Mouse (Mus musculus) ES-E14 (cell line): ENCODE data around the gene Ptpdc1. TPM values are rescaled to one million over a fixed set of nuclear protein-coding genes. Genes with fewer than 3 reads are reported as not detected.

Source experiments
- DNase-seq: peaks from one replicate; pipeline ENCODE4 v3.0.0-alpha.2; 2013; ENCODE audit warnings: low read depth, low spot score
- H3K27ac ChIP-seq: 2 replicates; pipeline ENCODE4 v1.5.1; 2012; ENCODE audit warnings: low read depth, mild to moderate bottlenecking, low read length, moderate library complexity, mixed read lengths; ENCODE audit not compliant: poor library complexity, insufficient read depth, severe bottlenecking
- H3K36me3 ChIP-seq: 2 replicates; pipeline ENCODE4 v1.6.1; 2012; ENCODE audit warnings: mild to moderate bottlenecking, low read length, moderate library complexity, mixed read lengths; ENCODE audit not compliant: control insufficient read depth, poor library complexity, insufficient read depth, severe bottlenecking
- H3K4me1 ChIP-seq, 2 experiments: fragments of 150-350 bp in 1 of 2; sonication (generic) in 1 of 2; 2 replicates each; pipeline ENCODE4 v1.6.1; 2012; ENCODE audit warnings: low read length in 2 of 2, mild to moderate bottlenecking in 1 of 2, mixed read lengths in 1 of 2; ENCODE audit not compliant: control insufficient read depth in 2 of 2, insufficient read depth in 2 of 2, poor library complexity in 1 of 2
- H3K4me3 ChIP-seq, 2 experiments: fragments of 150-350 bp in 1 of 2; sonication (generic) in 1 of 2; 2 replicates each; pipeline ENCODE4 v1.5.1; 2012; ENCODE audit warnings: low read length in 2 of 2, low read depth in 1 of 2, mild to moderate bottlenecking in 1 of 2, mixed read lengths in 1 of 2; ENCODE audit not compliant: insufficient read depth in 1 of 2, poor library complexity in 1 of 2, severe bottlenecking in 1 of 2
- H3K9ac ChIP-seq: 2 replicates; pipeline ENCODE4 v1.6.1; 2012; ENCODE audit warnings: low read depth, mild to moderate bottlenecking, low read length, mixed read lengths; ENCODE audit not compliant: poor library complexity, insufficient read depth, severe bottlenecking
- H3K9me3 ChIP-seq: fragments of 150-350 bp; sonication (generic); 2 replicates; pipeline ENCODE4 v1.6.1; 2012; ENCODE audit warnings: low read depth, mild to moderate bottlenecking, low read length; ENCODE audit not compliant: control insufficient read depth, insufficient read depth
- CHD2 ChIP-seq: IDR thresholded peaks from 2 replicates; pipeline ENCODE4 v1.6.1; 2014; ENCODE audit warnings: mild to moderate bottlenecking, low read depth, low read length, inconsistent platforms
- HCFC1 ChIP-seq: IDR thresholded peaks from 2 replicates; pipeline ENCODE4 v1.6.1; 2012; ENCODE audit warnings: low read length, inconsistent platforms, borderline replicate concordance; ENCODE audit not compliant: insufficient read depth
- MAFK ChIP-seq: IDR thresholded peaks from 2 replicates; pipeline ENCODE4 v1.6.1; 2014; ENCODE audit warnings: mild to moderate bottlenecking, low read depth, low read length, inconsistent platforms; ENCODE audit not compliant: insufficient read depth
- ZC3H11A ChIP-seq: IDR thresholded peaks from 2 replicates; pipeline ENCODE4 v1.6.1; 2012; ENCODE audit warnings: low read depth, mild to moderate bottlenecking, inconsistent platforms, low read length, borderline replicate concordance
- ZNF384 ChIP-seq: IDR thresholded peaks from 2 replicates; pipeline ENCODE4 v1.6.1; 2012; ENCODE audit warnings: low read depth, low read length, inconsistent platforms
- in situ Hi-C, 2 experiments: fragments of 600-800 bp; cut with MboI; formaldehyde crosslinking; loops; one replicate each; pipeline ENCODE4 v1.15.1; 2025; ENCODE audit warnings: low sequenced_read_pairs in 2 of 2, inconsistent platforms in 1 of 2; ENCODE audit not compliant: unreplicated experiment in 2 of 2
- total RNA-seq: library from RNA; depleted of rRNA; stranded (reverse); fragments of 300-350 nt; gene quantifications from 2 replicates; pipeline ENCODE4 v1.2.3, GENCODE M21; 2012; rRNA removed

Ptpdc1 gene
- 5.2 and 6.4 TPM in 2 replicates for total RNA-seq

DNA sequence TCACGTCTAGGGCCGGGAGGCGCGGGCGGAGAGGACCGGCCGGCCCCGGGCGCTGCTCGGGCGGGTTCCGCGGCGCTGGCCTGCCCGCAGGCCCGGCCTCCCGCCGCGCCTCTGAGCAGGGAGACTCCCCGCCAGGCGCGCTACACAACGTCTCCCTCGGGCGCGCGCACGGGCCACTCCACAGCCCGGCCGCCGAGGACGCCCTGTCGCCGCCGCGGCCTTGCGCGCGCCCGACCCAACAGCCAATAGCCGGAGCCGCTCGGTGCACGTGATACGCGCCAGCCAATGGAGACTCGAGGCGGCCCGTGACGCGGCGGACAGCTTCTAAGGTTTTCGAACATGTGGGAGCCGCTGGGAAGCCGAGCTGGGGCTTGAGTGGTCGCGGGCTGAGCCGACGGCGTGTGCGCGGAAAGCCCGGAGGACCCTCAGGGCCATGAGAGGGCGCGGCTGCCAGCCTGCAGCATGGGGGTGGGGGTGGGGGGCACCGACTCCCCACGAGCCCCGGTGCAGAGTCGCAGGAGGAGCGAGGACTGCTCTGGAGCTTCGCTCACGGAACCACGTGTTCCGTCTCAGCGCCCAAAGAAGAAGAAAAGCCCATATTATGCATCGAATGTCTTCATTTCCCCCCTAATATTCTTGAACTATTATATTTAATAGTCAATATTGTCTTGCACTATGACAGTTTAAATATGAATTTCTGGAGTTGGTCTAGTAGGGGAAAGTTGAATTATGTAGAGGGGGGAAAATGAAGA is at the start of gene Ptpdc1:
Ptpdc1 (minus strand) TSS at position 232 of the 752 bp plus-strand sequence.
- H3K9ac ChIP-seq: peak within 1 kb of the TSS; percentile 68
- in situ Hi-C loops: no loop called here
- TF ChIP-seq HCFC1 (no peak), CHD2 (peak; percentile 52; the same call in 1 of the 2 replicates)
- peak; percentile 87 for DNase-seq
- no peaks in the 10 kb centered on the region for H3K4me1 ChIP-seq
- H3K4me3 ChIP-seq: peak within 1 kb of the TSS; percentile 71 to 73
- H3K27ac ChIP-seq: no peak within 1 kb of the TSS
- H3K9me3 ChIP-seq: no peaks in the 10 kb centered on the region
- no peaks in the 10 kb centered on the region for H3K36me3 ChIP-seq

DNA sequence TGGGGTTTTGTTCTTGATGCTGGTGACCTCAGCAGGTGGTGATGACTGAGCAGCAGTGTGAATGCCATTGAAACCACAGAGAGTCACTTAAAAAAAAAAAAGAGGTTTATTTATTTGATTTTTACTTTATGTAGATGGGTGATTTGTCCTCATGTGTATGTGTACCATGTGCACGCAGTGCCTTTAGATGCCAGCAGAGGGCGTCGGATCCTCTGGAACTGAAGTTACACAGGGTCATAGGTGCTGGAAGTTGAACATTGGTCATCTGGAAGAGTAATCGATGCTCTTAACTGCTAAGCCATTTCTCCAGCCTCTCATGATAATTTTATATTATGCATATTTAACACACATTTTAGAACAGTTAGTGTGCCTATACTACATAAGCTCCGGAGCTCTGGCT is 49.1 kb upstream of the Ptpdc1 start:
- DNase-seq: no peak
- no peak overlapping the region for H3K9ac ChIP-seq
- H3K4me1 ChIP-seq: no peaks in the 10 kb centered on the region
- H3K9me3 ChIP-seq: no peaks in the 10 kb centered on the region
- H3K4me3 ChIP-seq: no peak overlapping the region
- in situ Hi-C loops: loop anchor here in 1 of 2 experiments (25.0 kb wide), 2 partner anchors 338 to 488 kb away; no protein-coding TSS in a partner anchor
- TF ChIP-seq ZNF384: no peak
- peak; percentile 42; the same call in 1 of the 2 replicates for TF ChIP-seq ZC3H11A
- H3K36me3 ChIP-seq: no peaks in the 10 kb centered on the region
- no peak overlapping the region for H3K27ac ChIP-seq

DNA sequence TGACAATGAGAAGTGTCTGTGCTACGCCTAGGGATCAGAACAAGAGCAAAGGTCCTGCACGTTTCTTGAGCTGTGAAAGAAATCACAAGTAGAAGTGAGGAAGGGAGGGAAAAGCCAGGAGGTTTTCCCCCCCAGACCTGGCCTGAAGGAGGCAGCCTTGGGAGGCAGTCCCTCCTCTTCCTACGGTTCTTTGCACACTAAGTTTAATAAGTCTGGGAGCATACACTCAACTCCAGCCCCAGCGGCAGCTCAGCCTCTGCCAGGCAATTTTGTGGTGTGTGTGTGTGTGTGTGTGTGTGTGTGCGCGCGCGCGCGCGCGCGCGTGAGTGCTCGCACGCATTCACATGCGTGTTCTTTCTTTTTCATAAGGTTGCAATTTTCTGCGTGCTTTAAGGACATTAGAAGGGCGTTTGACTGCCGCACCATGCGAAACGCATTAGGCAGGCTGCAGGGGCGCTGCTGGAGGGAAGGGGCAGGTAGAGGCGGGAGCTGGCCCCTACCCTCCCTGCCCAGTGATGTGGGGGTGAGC is 46.9 kb upstream of the Ptpdc1 start:
- Histone ChIP-seq H3K4me1 (no peaks in the 10 kb centered on the region), H3K4me3 (peak overlapping the region; percentile 1 to 31; a peak in 2 of 4 replicates), H3K36me3 (no peaks in the 10 kb centered on the region), H3K9me3 (no peaks in the 10 kb centered on the region), H3K27ac (no peak overlapping the region), H3K9ac (no peak overlapping the region)
- in situ Hi-C loops: loop anchor here in 1 of 2 experiments (25.0 kb wide), 2 partner anchors 340 to 490 kb away; no protein-coding TSS in a partner anchor
- no peak for TF ChIP-seq HCFC1
- DNase-seq: no peak

DNA sequence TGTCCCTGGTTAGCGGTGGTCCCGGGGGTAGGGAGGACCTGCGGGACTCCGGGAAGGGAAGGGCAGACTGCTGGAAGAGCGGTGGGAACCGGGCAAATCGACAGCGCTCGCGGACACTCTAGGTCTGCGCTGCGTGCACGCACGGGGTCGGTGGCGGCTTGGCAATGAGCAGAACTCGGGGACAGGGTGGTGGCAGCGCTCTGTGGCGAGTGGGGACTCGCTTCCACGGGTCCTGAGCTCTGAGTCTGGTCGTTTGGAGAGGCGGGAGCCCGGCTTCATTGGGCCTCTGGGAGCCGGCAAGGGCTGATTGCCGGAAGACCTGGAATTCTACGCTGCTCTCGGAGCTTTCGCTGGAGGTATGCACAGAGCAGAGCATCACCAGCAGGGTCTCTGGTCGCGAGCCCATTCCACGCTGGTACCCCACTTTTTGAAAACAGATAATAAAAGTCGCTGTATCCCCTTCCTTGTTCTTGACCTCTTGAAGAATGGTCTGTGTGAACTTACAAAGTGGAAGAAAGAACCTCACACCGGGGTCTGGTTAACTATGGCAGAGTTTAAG is 43.6 kb upstream of the Ptpdc1 start:
- in situ Hi-C loops: loop anchor here in 1 of 2 experiments (25.0 kb wide), 2 partner anchors 343 to 493 kb away; no protein-coding TSS in a partner anchor
- no peaks in the 10 kb centered on the region for H3K9me3 ChIP-seq
- no peaks in the 10 kb centered on the region for H3K36me3 ChIP-seq
- TF ChIP-seq MAFK: no peak
- no peak for TF ChIP-seq CHD2
- TF ChIP-seq ZNF384: no peak
- no peak for TF ChIP-seq HCFC1
- TF ChIP-seq ZC3H11A: no peak
- H3K4me1 ChIP-seq: 0 out of 4 replicates have a peak, but pooled peaks cover 0 to 2% of the 10 kb centered on the region in 2 experiments
- H3K27ac ChIP-seq: no peak overlapping the region
- no peak overlapping the region for H3K9ac ChIP-seq
- DNase-seq: no peak
- H3K4me3 ChIP-seq: no peak overlapping the region; a peak in 1 of 4 replicates
